Mouse (Mus musculus) E14TG2a.4 (cell line): Measurements from ENCODE around the gene Msh5.

Source experiments
- CTCF ChIP-seq: conservative IDR thresholded peaks from 2 replicates; pipeline ENCODE4 v1.5.1; 2014; ENCODE audit warnings: low read length
- POU5F1 ChIP-seq: IDR thresholded peaks from 2 replicates; pipeline ENCODE4 v1.6.1; 2014; ENCODE audit warnings: low read length, borderline replicate concordance

DNA sequence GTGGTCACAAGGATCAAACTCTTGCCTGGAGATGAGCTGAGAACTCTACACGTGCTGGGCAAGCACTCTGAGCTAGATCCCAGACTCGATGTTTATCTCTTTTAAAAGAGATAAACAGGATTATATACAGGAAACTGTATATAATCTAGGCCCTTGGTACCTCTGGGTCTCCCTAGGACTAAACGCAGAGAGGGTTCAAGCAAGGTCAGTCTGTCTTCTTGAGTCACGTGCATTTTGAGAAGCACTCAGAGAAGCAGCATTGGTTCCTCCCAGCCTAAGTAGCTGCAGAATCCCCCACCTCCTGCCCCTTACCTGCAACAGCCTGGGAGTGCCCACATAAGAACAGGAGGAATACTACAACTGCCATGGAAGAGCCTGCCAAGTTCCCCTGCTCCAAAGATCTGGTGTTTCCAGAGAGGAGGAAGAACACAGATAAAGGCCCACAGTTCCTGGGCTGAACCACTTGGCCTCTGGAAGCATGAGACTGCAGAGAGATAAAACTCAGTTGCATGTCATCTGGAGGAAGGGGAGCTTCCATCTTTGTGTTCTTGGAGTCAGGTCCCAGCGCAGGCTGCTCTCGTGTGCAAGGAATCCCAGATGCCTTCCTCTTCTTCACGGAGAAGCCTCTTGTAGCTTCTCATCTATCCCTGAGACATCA is 38.8 kb upstream of the Msh5 start, which contains the start of gene Ly6g6f:
- no peak for TF ChIP-seq CTCF
- TF ChIP-seq POU5F1: no peak
